Mouse (Mus musculus): ENCODE data around the gene Zfp286.

GRCm38 (mm10) chr11:62757906-62758305 lies 31.4 kb downstream of the Zfp286 start:
- TF ChIP-seq CTCF (IDR thresholded peaks at IDR 0.05; ENCODE audit: control insufficient read depth, insufficient read depth, insufficient replicate concordance, low read depth, low read length) (no peak), POLR2A (IDR thresholded peaks at IDR 0.05; ENCODE audit: control insufficient read depth, low read depth, low read length) (no peak)
